Mouse (Mus musculus) kidney, adult 18-20 months (tissue): ENCODE results near the gene Esam.

Experiments used
- DNase-seq: peaks from one replicate; pipeline ENCODE4 v3.0.0; 2021

The Esam gene

DNA sequence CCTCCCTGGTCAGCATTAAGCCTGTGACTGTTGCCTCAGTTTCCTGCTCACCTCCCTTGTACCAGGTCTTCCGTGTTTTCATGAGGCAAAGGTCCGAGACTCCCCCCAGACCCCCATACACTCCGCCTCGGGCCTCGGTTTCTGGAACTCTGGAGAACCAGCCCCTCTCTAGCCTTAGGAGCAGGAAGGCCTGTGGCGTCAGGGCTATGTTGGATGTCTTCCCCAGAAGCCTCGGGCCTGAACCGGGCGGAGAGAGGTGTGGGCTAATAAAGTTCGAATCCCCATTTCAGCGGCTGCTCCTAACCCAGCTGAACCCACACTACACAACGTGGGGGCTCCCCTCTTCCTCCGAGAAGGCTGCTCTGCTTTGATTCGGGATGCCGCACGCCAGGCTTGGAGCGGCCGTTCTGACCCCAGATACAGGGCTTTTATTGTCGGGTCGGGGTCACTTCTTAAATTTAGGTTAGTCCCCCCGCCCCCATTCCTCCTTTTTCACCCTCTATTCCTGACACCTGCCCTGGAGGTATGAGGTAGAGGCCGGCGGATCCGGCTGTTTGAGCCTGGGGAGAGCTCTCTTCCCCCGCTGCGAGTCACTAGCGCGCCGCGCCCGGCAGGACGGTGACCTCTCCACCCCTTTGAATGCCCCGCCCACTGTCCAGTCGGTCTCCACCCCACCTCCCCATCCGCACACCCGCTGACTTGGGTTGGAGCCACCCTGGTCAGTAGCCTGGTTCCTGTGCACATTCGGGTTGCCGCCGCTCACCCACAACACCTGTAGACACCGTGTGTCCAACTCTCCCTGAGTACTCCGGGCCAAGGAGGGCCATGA is at the start of gene Esam:
Esam (plus strand) TSS at position 683 of the 829 bp plus-strand sequence.
- DNase-seq = peak; percentile 81

DNA sequence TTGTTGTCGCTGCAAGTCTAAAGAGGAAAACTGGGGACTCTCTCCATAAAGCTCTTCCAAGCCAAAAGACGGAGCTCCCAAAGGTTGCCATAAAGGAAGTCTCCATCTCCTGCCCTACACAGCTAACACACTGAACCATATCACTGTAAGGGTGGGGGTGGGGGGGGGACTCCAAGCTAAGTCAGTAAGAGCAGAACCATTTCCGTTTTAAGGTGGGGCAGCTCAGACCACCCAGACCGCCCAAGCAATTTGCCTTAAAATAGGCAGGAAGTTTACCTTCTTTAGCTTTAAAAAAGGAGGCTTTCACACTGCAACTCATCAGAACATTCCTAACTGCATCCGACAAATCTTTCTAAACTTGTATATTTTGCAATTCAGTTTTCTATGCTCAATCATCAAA is 42.7 kb upstream of the Esam start:
- no peak for DNase-seq

DNA sequence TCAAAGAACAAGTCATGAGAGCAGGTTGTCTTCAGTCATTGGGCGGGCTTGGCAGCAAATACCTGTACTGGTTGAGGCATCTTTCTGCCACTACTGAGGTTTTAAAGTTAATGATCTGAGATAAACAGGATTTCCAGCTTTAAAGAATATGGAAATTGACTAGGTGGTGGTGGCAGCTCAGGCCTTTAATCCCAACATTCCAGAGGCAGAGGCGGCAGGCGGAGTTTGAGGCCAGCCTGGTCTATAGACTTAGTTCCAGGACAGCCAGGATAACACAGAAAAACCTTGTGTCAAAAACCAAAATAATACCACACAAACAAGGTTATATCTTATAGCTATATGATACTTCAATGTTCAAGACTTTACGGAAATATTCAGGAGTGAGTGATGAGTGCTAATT is 39.8 kb upstream of the Esam start:
- no peak for DNase-seq

GRCm38 (mm10) chr9:37488611-37489396 is 39.1 kb upstream of the Esam start, which contains the start of gene Msantd2:
Gene Msantd2 (plus strand): TSS chr9:37489319.
- peak; percentile 91 for DNase-seq

DNA sequence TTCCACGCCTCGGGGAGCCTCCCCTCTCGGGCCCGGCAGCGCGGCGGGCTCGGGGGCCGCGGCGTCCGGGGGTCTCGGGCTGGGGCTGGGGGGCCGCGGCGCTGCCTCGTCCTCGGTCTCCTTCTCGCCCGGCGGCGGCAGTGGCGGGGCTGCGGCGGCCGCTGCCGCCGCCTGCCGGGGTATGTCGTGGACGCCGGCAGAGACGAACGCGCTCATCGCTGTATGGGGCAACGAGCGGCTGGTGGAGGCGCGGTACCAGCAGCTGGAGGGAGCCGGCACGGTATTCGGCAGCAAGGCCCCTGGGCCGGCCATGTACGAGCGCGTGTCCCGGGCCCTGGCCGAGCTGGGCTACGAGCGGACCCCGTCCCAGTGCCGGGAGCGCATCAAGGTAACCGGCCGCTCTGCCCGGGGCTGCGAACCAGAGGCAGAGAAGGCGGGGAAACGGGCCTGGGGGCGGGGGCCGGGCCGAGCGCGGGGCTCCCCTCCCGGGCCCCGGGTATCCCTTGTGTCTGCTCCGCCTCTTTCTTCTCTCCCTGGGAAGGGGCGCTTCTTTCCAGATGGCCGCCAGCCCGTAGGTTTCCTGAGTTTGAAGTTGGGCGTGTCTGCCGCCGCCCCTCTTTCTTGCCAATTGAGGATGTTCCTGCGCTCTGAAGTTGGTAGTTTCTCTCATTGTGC is 38.3 kb upstream of the Esam start:
- DNase-seq = peak; percentile 43

DNA sequence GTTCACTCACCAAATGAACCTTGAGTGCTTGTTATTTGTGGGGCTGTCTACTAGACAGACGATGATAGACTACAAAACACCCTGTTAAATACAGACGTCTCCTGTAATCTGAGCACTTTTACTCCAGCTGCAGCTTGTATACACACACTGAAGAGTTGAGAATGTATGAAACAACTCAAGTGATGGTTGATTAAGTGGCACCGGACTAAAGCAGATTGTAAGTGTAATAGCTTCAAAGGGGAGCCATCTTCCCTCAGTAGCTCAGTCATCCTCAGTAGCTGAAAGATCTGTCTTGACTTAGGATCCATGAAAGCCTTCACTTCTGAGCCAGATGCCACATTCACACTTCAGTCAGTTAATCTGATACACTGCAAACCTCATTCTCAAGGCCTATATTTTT is 32.1 kb upstream of the Esam start:
- no peak for DNase-seq

DNA sequence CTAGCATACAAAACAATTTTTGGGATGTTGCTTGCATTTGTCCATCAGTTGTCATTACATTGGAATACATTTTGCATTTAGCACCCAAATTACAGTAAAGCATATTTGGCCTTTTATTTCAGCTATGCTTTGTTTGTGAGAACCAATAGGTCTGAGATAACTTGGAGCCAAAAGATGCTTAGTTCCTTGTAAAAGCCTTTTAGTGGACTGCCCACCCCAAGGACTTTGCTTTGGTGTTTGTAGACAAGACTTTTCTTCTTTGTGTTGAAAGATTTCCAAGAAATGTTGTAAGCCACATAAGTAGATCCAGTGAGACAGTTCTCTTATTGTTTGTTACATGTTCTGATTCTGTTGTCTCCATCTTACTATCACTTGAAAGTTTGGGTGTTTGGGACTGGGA is 31.6 kb upstream of the Esam start:
- DNase-seq = no peak

- DNase-seq = no peak
These were observed 27.7 kb upstream of the Esam start for GRCm38 (mm10) chr9:37500201-37500600.

- DNase-seq = no peak
These were observed 26.7 kb upstream of the Esam start for GRCm38 (mm10) chr9:37501170-37501569.

GRCm38 (mm10) chr9:37504348-37504747 is 23.5 kb upstream of the Esam start:
- DNase-seq = no peak

GRCm38 (mm10) chr9:37506023-37506422 is 21.9 kb upstream of the Esam start:
- no peak for DNase-seq

DNA sequence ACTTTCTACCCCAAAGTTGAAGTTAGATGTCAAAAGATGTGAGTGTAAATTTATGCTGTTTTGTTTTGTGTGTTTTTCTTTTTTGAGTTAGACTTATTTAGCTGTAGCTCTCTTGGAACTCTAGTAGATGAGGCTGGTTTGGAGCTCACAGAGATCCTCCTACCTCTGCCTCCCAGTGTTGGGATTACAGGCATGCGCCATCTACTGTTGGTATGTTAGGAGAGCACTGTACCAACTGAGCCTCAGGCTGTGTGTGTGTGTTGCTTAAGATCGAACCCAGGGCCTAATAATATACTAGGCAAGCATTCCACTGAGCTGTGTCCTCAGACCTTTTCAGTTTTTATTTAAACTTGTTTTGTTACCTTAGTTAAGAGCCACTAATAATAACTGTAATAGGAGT is 15.8 kb upstream of the Esam start:
- no peak for DNase-seq

DNA sequence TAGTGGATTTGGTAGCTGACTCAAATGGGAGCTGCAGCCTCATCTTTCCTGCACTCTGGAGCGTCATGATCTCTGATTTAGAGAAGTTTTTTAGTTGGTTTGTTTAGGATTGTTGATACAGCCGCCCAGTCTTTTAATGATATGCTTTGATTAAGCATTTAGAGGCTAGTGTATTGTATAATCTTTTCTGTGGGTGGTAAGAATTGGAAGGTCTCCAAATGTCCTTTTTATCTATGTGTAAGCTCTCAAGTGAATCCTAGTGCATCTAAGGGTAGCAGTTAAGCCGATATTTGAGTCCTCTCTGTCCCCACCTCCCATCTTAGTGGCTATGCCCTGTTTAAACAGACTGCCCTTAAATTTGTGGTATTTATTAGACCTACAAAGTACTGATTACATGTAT is 13.4 kb upstream of the Esam start:
- DNase-seq = no peak

GRCm38 (mm10) chr9:37517467-37517866 is 10.4 kb upstream of the Esam start:
- DNase-seq = no peak

- no peak for DNase-seq
These were observed 8.9 kb upstream of the Esam start for GRCm38 (mm10) chr9:37518991-37519390.

GRCm38 (mm10) chr9:37519995-37520394 is 7.9 kb upstream of the Esam start:
- DNase-seq = no peak

- no peak for DNase-seq
These were observed 2.4 kb upstream of the Esam start for GRCm38 (mm10) chr9:37525461-37525860.

DNA sequence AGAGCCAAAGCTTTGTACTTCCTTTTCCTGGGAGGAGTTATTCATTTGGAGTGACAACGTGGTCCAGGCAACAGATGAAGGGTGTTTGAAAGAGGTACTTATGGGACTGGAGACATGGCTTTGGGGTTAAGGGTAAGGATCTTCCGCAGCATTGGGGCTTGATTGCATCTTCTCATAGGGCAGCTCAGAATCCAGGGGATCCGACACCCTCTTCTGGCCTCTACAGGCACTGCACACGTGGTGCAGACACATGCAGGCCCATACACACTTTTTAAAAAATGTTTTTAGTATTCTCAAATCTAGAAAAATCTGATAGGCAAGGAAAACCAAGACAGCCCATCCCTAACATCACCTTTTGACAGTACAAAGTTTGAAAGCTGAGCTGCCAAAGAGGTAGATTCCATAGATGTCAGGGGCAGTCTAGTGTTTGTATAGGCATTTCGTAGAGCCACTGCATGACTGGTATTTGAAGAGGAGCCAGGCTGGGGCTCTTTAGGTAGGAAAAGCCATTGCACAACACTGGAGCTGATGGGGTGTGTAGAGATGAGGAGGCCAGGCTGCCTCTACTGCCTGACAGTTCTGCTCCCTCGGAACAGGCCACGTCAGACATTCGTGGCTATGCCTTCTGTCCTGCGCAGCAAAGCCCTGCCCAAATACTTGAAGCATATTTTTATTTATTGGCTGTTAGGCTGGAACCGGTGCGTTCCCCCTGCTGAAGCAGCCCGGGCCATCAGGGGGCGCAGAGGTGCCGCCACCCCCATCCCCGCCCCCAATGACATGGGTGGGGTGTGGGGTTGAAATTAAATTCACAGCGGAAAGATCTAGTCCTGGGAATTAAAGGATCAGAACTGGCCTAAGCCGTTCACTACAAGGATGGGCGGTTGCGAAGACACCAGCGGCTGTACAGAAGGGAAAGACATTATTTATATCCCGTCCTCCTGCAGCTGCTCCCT is 1.2 kb upstream of the Esam start:
- DNase-seq = peak; percentile 42

- DNase-seq = peak; percentile 40
These were observed 520 bp downstream of the Esam start for GRCm38 (mm10) chr9:37528225-37528970.

DNA sequence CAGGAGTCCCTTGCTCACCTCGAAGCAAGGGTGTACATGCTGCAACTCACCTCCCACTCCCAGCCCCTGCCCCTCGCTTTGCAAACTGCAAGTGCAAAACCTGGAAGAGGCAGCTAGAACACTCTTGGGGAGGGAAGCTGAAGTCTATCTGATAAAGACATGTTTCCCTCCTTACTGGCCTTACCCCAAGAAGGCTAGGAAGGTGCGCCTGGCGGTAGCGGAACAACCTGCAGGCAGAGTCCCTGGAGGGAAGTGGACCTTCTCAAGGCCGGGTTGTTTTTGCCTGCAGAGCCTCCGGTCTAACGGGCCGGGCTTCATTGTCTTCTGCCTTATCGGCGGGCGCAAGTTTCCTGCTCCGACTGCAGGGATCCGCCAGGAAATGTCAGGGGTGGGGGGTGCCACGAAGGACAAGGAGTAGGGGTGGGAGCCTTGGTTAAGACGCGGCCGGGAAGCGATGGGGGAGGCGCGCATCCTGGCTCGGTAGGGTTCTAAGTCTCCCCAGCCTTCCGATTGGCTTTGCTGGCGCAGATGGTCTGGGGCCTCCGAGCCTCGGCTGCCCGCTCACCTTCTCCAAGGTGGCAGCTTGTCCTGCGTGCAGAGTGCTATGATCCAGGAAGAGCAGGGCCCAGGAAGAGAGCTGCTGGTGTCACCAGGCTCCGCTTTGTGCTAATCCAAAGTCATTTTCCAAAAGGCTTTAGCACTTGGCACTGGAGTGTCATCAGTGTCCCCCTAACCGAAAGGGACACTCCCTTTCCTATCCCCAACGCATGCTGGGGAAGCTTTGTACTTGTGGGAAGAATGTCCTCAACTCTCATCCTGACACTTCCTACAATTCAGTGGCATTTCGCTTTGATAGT is 2.4 kb downstream of the Esam start:
- peak; percentile 71 for DNase-seq
